Mouse (Mus musculus): Measurements from ENCODE around the gene Cdk9. TPM values are rescaled to one million over a fixed set of nuclear protein-coding genes. Genes with fewer than 3 reads are reported as not detected.

Cdk9 gene
- total RNA-seq, 1 experiment from 2014 or later: 107 TPM

GRCm38 (mm10) chr2:32661509-32662107 is 51.3 kb downstream of the Cdk9 start:
- ATAC-seq (replicated peaks; ENCODE audit: insufficient number of reproducible peaks, low FRiP score, low TSS enrichment, poor library complexity, severe bottlenecking): no peak

DNA sequence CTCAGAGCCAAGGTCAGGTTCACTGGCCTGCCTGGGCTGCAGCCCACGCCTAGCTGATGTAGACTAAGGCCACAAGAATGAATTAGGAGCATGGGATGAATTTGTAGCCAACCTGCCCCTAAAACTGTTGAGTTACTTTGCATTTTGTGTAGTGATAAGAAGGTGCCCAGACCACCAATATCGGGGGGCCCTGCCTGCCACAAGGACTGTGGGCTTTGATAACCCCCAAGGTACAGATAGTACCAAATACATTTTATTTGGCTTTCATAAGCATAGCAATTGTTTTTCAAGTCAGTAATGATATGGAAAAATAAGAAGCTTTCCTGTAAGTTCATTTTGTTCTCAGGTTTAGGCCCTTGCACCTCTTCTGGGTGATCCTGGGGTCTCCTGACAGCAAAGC is 54.0 kb downstream of the Cdk9 start:
- no peak for ATAC-seq (replicated peaks; ENCODE audit: insufficient number of reproducible peaks, low FRiP score, low TSS enrichment, poor library complexity, severe bottlenecking)

DNA sequence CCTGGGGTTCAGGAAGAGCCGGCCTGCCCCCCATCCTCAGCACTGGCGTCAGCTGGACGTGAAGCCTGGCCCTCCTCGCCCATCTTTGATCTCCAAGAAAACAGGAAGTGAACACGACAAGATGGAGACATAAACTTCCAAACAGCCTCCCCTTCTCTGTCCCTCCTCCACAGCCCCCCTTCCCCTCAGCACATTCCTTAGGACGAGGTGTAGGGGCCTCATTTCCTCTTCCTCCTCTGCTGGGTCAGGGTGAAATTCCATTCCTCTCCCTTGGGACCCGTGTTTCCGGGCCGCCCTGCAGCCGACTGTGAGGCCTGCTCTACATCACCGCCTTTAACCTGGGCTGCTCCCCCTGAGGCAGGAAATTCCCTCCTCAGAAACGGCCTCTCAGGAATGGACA is 57.0 kb downstream of the Cdk9 start:
- ATAC-seq (replicated peaks; ENCODE audit: insufficient number of reproducible peaks, low FRiP score, low TSS enrichment, poor library complexity, severe bottlenecking): no peak

Other genes with a start within 250 kb of the Cdk9 start
- gene Fam102a, start 177.7 kb downstream of the Cdk9 start, total RNA-seq (2017): 16.5 to 33.7 TPM (median 17.8 TPM) in 3 replicates
- 17.1 to 48.6 TPM (median 38.2 TPM) in 3 replicates for gene Dpm2, start 142.2 kb downstream of the Cdk9 start, total RNA-seq (2017)
- 2.5 TPM in 1 of 3 replicates, not detected in the others for gene Pip5kl1, start 138.3 kb downstream of the Cdk9 start, total RNA-seq (2017)
- gene 9430097D07Rik, start 137.4 kb downstream of the Cdk9 start, total RNA-seq (2017): not detected in 3 replicates
- 18.7 to 29.4 TPM (median 21.7 TPM) in 3 replicates for gene St6galnac4, start 126.0 kb downstream of the Cdk9 start, total RNA-seq (2017)
- 4.8 to 11.1 TPM (median 10.5 TPM) in 3 replicates for gene St6galnac6, start 113.4 kb downstream of the Cdk9 start, total RNA-seq (2017)
- gene Ak1, start 91.3 kb downstream of the Cdk9 start, total RNA-seq (2017): 0.43 TPM in 1 of 3 replicates, not detected in the others
- 0.19 to 1.1 TPM (median 0.48 TPM) in 3 replicates for gene Eng, start 66.5 kb downstream of the Cdk9 start, total RNA-seq (2017)
- gene Fpgs, start 8.9 kb downstream of the Cdk9 start, total RNA-seq (2017): 6.4 to 12.8 TPM (median 8.0 TPM) in 3 replicates
- 37.3 to 83.5 TPM (median 42.5 TPM) in 3 replicates for gene Sh2d3c, start 8.0 kb upstream of the Cdk9 start, total RNA-seq (2017)
- gene 6330409D20Rik, start 27.9 kb upstream of the Cdk9 start, total RNA-seq (2017): not detected in 3 replicates
- gene Tor2a, start 44.2 kb upstream of the Cdk9 start, total RNA-seq (2017): 17.5 to 24.6 TPM (median 19.5 TPM) in 3 replicates
- gene Ttc16, start 62.6 kb upstream of the Cdk9 start, total RNA-seq (2017): not detected in 3 replicates
- 1.1 to 1.8 TPM (median 1.6 TPM) in 3 replicates for gene Ptrh1, start 62.7 kb upstream of the Cdk9 start, total RNA-seq (2017)
- not detected in 3 replicates for gene Cfap157, start 71.4 kb upstream of the Cdk9 start, total RNA-seq (2017)
- 0.43 to 1.2 TPM (median 1.1 TPM) in 3 replicates for gene Stxbp1, start 134.2 kb upstream of the Cdk9 start, total RNA-seq (2017)
- gene Fam129b, start 163.0 kb upstream of the Cdk9 start, total RNA-seq (2017): 12.9 to 14.8 TPM (median 14.4 TPM) in 3 replicates
- gene Rpl12, start 248.5 kb upstream of the Cdk9 start, total RNA-seq (2017): 941 to 1,144 TPM (median 1,080 TPM) in 3 replicates
- gene Lrsam1, start 248.5 kb upstream of the Cdk9 start, total RNA-seq (2017): 5.4 to 13.6 TPM (median 6.6 TPM) in 3 replicates